Mouse (Mus musculus): ENCODE results near the gene Cst6. TPM values are rescaled to one million over a fixed set of nuclear protein-coding genes. Genes with fewer than 3 reads are reported as not detected.
A peak's percentile ranks its signal among the peaks of the same experiment; 100 is the strongest.
"Not testable (repeated sequence)": the region's sequence is repeated elsewhere in the genome, so short reads cannot be mapped to it uniquely, and the experiment has no call there.

The Cst6 gene
- polyA plus RNA-seq (2015; fragmentation: Nextera tagmentation; extraction: Ambion mirVana), result 0.28 and 0.73 TPM in 2 replicates

DNA sequence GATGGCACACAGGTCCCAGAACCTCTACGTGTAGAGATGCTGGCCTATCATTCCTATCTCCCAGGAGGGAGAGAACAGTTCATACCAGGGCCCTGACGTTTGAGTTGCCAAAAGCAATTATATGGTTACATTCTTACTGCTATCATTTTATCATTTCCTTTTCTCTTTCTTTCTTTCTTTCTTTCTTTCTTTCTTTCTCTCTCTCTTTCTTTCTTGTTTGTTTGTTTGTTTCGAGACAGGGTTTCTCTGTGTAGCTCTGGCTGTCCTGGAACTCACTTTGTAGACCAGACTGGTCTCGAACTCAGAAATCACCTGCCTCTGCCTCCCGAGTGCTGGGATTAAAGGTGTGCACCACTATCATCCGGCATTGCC lies at the start of gene Cst6:
TSS of gene Cst6 (minus strand) at position 73 of the 372 bp plus-strand sequence.
- Histone ChIP-seq H3K4me2 (peak within 1 kb of the TSS; percentile 81), H3K27me3 (replicated peaks) (peaks cover 20% of the 10 kb centered on the region), H3K4me3 (peak within 1 kb of the TSS; percentile 50), H3K4me1 (peaks cover 19% of the 10 kb centered on the region), H3K9ac (peak within 1 kb of the TSS; percentile 79)
- 59% methylated on average over 6 of the region's 6 CpGs for WGBS
- not testable (repeated sequence) for ATAC-seq (ENCODE audit: extremely low read depth, insufficient number of reproducible peaks, low FRiP score, low TSS enrichment); H3K27ac ChIP-seq (replicated peaks); H3K9me3 ChIP-seq; H3K36me3 ChIP-seq

DNA sequence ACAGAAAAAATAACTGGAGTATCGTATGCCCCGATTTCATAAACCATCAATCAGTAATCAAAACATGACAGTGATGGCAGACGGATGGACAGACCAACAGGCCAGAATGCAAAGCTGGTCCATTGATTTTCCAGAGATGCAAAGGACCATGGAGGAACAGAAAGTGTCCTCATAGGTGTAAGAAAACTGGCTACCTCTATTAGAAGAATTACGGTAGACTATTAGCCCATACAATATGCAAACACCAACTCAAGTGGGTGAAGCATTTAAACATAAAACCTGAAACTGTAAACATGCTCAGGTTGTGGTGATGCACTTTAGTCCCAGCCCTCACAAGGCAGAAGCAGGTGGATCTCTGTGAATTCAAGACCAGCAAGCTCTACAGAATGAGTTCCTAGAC lies 46.0 kb upstream of the Cst6 start:
- Histone ChIP-seq H3K27ac (replicated peaks) (no peak overlapping the region), H3K4me1 (peaks cover 21% of the 10 kb centered on the region), H3K4me3 (no peak overlapping the region), H3K36me3 (no peaks in the 10 kb centered on the region), H3K9ac (no peak overlapping the region), H3K9me3 (no peaks in the 10 kb centered on the region), H3K4me2 (no peak overlapping the region), H3K27me3 (replicated peaks) (no peaks in the 10 kb centered on the region)
- WGBS, result 63% methylated on average over 4 of the region's 4 CpGs
- ATAC-seq (ENCODE audit: extremely low read depth, insufficient number of reproducible peaks, low FRiP score, low TSS enrichment), result no peak

DNA sequence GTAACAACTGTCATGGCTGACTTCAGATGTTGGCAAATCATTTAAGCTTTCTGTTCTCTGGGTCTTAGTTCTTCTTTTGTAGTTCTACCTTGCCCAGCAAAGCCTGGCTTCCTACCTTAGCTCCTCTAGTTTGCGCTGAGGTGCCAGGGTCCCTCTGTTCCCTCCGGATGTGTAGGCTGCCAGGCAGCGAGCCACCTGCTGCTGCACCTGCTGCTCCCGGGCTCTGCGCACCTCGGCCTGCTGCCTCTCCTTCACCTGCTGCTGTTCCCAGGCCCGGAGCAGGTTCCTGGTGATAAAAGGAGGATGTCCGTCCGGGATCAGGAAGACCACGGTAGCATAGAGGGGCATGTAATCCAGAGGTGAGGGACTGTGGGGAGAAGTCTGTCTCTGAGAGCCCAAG lies 44.8 kb upstream of the Cst6 start:
- Histone ChIP-seq H3K9ac (no peak overlapping the region), H3K36me3 (no peaks in the 10 kb centered on the region), H3K9me3 (no peaks in the 10 kb centered on the region), H3K27ac (replicated peaks) (no peak overlapping the region), H3K4me3 (no peak overlapping the region), H3K4me1 (peaks cover 33% of the 10 kb centered on the region), H3K4me2 (no peak overlapping the region), H3K27me3 (replicated peaks) (no peaks in the 10 kb centered on the region)
- ATAC-seq (ENCODE audit: extremely low read depth, insufficient number of reproducible peaks, low FRiP score, low TSS enrichment), result no peak
- 41% methylated on average over 10 of the region's 10 CpGs for WGBS

DNA sequence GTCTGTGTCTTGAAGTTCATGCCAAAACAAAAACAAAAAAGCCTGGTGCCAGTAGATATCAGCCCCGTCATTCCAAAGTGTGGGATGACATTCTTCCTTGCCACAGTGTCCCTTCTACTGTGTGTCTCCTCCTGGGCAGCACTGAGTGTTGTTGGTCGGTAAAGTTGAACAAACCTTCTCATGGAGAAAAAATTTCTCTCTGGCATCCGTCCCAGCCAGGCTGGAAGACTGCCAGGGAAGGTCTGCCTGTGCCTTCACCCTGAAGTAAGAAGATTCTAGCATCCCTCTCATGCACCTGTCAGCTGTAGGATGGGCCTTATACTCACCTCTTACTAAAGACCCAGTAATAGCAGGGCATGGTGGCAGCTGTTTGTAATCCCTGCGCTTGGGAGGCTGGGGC lies 43.5 kb upstream of the Cst6 start:
- no peaks in the 10 kb centered on the region for H3K27me3 ChIP-seq (replicated peaks)
- H3K27ac ChIP-seq (replicated peaks), result peak overlapping the region; percentile 81
- WGBS, result 30% methylated on average over 4 of the region's 4 CpGs
- H3K9ac ChIP-seq, result peak overlapping the region; percentile 40
- no peak overlapping the region for H3K4me3 ChIP-seq
- H3K4me2 ChIP-seq, result 0 out of 2 replicates have a peak overlapping the region, but pooled peaks have one; percentile 7
- no peaks in the 10 kb centered on the region for H3K9me3 ChIP-seq
- H3K36me3 ChIP-seq, result no peaks in the 10 kb centered on the region
- no peak for ATAC-seq (ENCODE audit: extremely low read depth, insufficient number of reproducible peaks, low FRiP score, low TSS enrichment)
- peaks cover 35% of the 10 kb centered on the region for H3K4me1 ChIP-seq

DNA sequence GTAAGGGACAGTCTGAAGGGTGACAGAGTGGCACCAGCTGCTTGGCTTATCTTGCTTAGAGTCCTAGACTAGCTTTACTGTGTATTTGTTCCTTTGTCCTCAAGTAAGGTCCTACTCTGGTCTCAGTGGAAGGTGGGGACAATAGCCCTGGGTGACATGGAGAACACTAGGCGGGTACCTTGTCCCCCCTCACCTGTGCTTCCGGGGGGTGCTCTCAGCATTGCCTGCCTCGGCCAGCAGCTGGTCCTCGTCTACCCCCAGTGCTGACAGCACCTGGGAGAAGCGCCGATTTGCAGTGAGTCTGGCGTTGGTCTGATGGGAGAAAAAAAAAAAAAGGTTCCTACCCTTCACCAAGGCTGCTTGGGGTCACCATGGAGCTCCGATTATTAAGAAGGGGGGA lies 41.0 kb upstream of the Cst6 start:
- H3K4me2 ChIP-seq, result peak overlapping the region; percentile 90
- no peaks in the 10 kb centered on the region for H3K9me3 ChIP-seq
- H3K4me1 ChIP-seq, result peaks cover 51% of the 10 kb centered on the region
- H3K4me3 ChIP-seq, result peak overlapping the region; percentile 100
- no peak overlapping the region for H3K27ac ChIP-seq (replicated peaks)
- WGBS, result 62% methylated on average over 8 of the region's 8 CpGs
- peak overlapping the region; percentile 98 for H3K9ac ChIP-seq
- H3K27me3 ChIP-seq (replicated peaks), result no peaks in the 10 kb centered on the region
- peaks cover 11% of the 10 kb centered on the region for H3K36me3 ChIP-seq
- ATAC-seq (ENCODE audit: extremely low read depth, insufficient number of reproducible peaks, low FRiP score, low TSS enrichment), result no peak

DNA sequence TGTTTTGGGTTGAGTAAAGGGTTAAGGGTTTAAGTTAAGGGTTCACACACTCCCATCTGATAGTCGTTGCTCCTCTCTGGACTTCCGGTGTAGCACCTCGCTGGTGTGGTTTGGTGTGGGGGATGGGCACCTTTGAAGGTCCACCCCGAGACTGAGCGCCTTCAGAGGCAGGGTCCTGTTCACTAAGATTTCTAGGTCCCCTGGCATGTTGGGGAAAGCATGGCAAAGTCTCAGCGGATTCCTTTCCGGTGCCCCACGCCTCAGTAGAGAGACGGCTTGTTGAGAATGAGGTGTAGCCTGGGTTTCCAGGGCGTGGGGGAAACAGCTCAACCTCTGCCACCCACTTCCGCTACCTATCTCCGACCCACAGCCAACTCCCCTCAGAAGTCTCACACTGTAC lies 40.3 kb upstream of the Cst6 start:
- WGBS, result 20% methylated on average over 12 of the region's 12 CpGs
- peaks cover 51% of the 10 kb centered on the region for H3K4me1 ChIP-seq

DNA sequence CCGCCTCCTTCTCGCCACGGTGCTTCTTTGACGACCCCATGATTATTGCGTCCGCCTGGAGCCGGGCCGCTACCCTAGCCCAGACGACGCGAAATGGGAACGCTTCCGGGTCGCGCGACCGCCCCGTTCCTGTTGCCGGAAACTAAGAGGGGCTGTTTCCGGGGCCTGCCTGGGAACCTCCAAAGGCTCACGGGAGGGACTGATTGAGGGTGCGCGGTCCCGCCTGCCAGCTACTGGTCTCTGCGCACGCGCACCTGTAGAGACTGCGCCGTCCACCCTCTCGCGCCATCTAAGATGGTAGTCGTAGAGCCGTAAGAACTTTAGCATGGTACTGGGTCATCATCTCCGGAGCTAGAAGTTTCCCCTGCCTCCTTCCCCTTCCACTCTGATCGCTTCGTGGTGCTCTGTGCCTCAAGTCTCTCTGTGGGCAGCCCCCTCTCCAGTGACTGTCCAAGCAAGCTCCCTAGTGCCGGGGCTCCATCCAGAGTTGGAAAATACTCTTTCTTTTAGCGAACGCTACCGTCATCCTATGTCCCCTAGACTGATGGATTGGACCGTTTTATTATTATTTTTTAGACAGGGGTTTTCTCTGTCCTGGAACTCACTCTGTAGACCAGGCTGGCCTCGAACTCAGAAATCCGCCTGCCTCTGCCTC lies 39.3 kb upstream of the Cst6 start, which contains the start of gene Sart1:
TSS of gene Sart1 (minus strand) at position 116 of the 655 bp plus-strand sequence.
- Histone ChIP-seq H3K4me1 (peaks cover 51% of the 10 kb centered on the region), H3K9me3 (no peaks in the 10 kb centered on the region), H3K4me2 (peak within 1 kb of the TSS; percentile 90), H3K27me3 (replicated peaks) (no peaks in the 10 kb centered on the region), H3K9ac (peak within 1 kb of the TSS; percentile 98), H3K36me3 (peaks cover 28% of the 10 kb centered on the region), H3K4me3 (peak within 1 kb of the TSS; percentile 100), H3K27ac (replicated peaks) (peak within 1 kb of the TSS; percentile 90)
- 1% methylated on average over 43 of the region's 43 CpGs for WGBS
- ATAC-seq (ENCODE audit: extremely low read depth, insufficient number of reproducible peaks, low FRiP score, low TSS enrichment), result peak; percentile 87

More for the DNA sequence above, 40.3 kb upstream of the Cst6 start:
- ATAC-seq (ENCODE audit: extremely low read depth, insufficient number of reproducible peaks, low FRiP score, low TSS enrichment), result no peak
- Histone ChIP-seq H3K4me2 (peak overlapping the region; percentile 90), H3K27me3 (replicated peaks) (no peaks in the 10 kb centered on the region), H3K9me3 (no peaks in the 10 kb centered on the region), H3K36me3 (peaks cover 19% of the 10 kb centered on the region), H3K9ac (peak overlapping the region; percentile 98), H3K27ac (replicated peaks) (peak overlapping the region; percentile 90), H3K4me3 (peak overlapping the region; percentile 100)

DNA sequence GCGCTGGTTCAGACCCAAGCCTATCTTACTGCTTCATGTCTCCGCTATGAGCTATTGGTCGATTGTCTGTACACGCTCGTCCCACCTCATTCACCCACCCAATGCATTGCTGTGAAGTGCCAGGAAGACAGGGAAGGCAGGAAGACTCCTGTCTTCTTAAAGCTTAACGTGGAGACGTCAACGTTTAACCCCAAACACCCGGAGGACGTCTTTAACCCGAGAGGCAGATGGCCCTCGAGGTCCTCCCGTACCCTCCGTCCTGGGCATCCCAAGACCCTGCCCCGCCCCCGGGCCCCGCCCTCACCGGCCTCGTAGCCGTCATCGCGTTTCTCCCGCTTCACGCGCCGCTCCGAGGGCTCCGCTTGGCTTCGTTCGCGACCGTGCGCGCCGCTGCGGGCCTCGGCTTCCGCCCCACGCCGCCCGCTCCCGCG lies 38.7 kb upstream of the Cst6 start:
- ATAC-seq (ENCODE audit: extremely low read depth, insufficient number of reproducible peaks, low FRiP score, low TSS enrichment), result peak; percentile 45; the same call in 1 of the 2 replicates
- Histone ChIP-seq H3K9ac (peak overlapping the region; percentile 98), H3K4me2 (peak overlapping the region; percentile 90), H3K36me3 (peaks cover 35% of the 10 kb centered on the region), H3K4me1 (peaks cover 47% of the 10 kb centered on the region), H3K27ac (replicated peaks) (peak overlapping the region; percentile 90), H3K9me3 (no peaks in the 10 kb centered on the region), H3K27me3 (replicated peaks) (no peaks in the 10 kb centered on the region), H3K4me3 (peak overlapping the region; percentile 100)
- WGBS, result 1% methylated on average over 41 of the region's 43 CpGs

DNA sequence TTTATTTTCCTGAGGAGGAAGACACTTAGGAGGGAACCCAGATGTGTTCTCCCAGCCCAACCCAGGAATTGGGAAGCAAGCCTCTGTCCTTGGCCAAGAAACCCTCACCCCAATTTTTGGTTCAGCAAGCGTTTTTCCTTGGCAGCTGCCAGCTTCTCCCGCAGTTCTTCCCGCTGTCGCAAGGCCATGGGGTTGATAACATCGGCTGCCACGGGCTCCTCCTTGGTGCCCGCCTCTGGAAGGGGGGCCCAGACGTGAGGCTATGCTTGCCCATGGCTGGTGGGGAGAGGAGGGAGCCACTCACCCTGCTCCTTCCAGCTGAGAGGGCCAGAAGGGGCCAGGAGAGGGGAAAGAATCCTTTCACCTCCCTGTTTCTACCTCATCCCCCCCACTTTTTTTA lies 35.3 kb upstream of the Cst6 start:
- peaks cover 23% of the 10 kb centered on the region for H3K4me1 ChIP-seq
- 90% methylated on average over 8 of the region's 8 CpGs for WGBS
- no peak overlapping the region for H3K4me3 ChIP-seq
- H3K36me3 ChIP-seq, result peaks cover 68% of the 10 kb centered on the region
- no peak overlapping the region for H3K27ac ChIP-seq (replicated peaks)
- no peaks in the 10 kb centered on the region for H3K9me3 ChIP-seq
- H3K9ac ChIP-seq, result no peak overlapping the region
- no peak overlapping the region for H3K4me2 ChIP-seq
- ATAC-seq (ENCODE audit: extremely low read depth, insufficient number of reproducible peaks, low FRiP score, low TSS enrichment), result no peak
- H3K27me3 ChIP-seq (replicated peaks), result no peaks in the 10 kb centered on the region

DNA sequence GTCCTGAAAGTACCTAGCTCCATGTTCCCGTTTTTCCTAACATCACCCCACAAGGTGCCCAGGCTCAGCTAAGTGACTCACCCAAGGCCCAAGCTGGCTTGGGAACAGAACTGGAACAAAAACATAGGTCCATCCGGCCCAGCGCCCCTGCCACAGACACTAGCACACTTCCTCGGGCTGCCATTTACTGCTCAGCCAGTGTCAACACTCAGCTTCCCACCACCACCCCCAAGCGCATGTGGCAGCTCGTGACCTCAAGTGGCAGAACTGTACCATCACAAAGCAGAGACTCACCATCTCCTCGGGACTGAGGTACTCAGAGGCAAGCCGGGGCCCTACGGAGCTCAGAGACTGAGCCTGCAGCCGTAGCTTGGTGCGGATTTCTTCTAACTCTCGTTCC lies 34.0 kb upstream of the Cst6 start:
- peaks cover 82% of the 10 kb centered on the region for H3K36me3 ChIP-seq
- no peak overlapping the region for H3K27ac ChIP-seq (replicated peaks)
- no peaks in the 10 kb centered on the region for H3K27me3 ChIP-seq (replicated peaks)
- 87% methylated on average over 12 of the region's 12 CpGs for WGBS
- no peak for ATAC-seq (ENCODE audit: extremely low read depth, insufficient number of reproducible peaks, low FRiP score, low TSS enrichment)
- no peaks in the 10 kb centered on the region for H3K9me3 ChIP-seq
- no peak overlapping the region for H3K4me3 ChIP-seq
- H3K9ac ChIP-seq, result no peak overlapping the region
- peaks cover 16% of the 10 kb centered on the region for H3K4me1 ChIP-seq
- no peak overlapping the region for H3K4me2 ChIP-seq

DNA sequence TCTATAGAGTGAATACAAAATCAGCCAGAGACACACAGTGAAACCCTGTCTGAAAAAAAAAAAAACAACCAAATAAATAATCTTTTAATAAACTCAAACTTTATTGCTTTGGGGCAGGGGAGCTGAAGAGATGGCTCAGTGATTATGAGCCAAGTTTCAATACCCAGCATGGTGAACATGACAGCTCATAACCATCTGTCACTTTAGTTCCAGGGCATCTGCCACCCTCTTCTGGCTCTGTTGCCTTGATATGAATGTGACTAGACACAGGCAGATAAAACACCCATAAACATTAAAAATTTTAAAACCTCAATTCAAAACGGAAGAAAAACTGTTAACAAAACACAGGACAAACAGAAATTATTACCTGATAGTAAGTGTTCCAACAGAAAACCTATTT lies 28.1 kb upstream of the Cst6 start:
- no peak overlapping the region for H3K4me3 ChIP-seq
- peaks cover 89% of the 10 kb centered on the region for H3K36me3 ChIP-seq
- no peak for ATAC-seq (ENCODE audit: extremely low read depth, insufficient number of reproducible peaks, low FRiP score, low TSS enrichment)
- H3K4me1 ChIP-seq, result no peaks in the 10 kb centered on the region
- WGBS, result 87% methylated on average over 1 of the region's 1 CpGs
- H3K27me3 ChIP-seq (replicated peaks), result no peaks in the 10 kb centered on the region
- no peak overlapping the region for H3K4me2 ChIP-seq
- H3K9ac ChIP-seq, result no peak overlapping the region
- H3K27ac ChIP-seq (replicated peaks), result no peak overlapping the region
- H3K9me3 ChIP-seq, result no peaks in the 10 kb centered on the region

DNA sequence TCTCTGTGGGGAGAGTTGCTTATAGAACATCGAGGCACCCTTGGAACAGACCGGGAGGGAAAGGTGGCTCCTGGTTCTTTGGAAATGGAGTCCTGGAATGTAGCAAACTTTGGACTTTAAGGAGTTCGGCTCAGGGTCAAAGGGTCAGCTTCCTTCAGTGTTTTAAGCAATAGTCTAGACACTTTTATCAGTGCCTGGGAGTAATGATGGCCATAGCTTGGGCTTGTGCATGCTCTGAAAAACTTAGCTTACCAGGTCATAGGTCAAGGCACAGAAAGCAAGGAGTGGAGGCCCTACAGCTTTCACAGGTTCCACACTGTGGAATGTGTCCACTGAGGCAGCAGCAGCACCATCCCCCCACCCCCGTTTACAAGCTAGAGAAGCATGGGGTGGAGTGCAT lies 25.4 kb upstream of the Cst6 start:
- Histone ChIP-seq H3K4me3 (no peak overlapping the region), H3K27me3 (replicated peaks) (no peaks in the 10 kb centered on the region), H3K9ac (no peak overlapping the region; the same call in 1 of the 2 replicates), H3K4me2 (no peak overlapping the region), H3K36me3 (peaks cover 87% of the 10 kb centered on the region), H3K9me3 (no peaks in the 10 kb centered on the region), H3K4me1 (no peaks in the 10 kb centered on the region), H3K27ac (replicated peaks) (no peak overlapping the region)
- WGBS, result 63% methylated on average over 4 of the region's 4 CpGs
- no peak for ATAC-seq (ENCODE audit: extremely low read depth, insufficient number of reproducible peaks, low FRiP score, low TSS enrichment)
